Mouse (Mus musculus) spleen, adult 12 weeks (tissue): ENCODE measurements around the gene Espn.

Experiments
- DNase-seq: peaks from one replicate; pipeline ENCODE4 v3.0.0; 2022; ENCODE audit warnings: low spot score

The Espn gene

GRCm38 (mm10) chr4:152125161-152126025, 26.8 kb downstream of the Espn start:
- DNase-seq: no peak

DNA sequence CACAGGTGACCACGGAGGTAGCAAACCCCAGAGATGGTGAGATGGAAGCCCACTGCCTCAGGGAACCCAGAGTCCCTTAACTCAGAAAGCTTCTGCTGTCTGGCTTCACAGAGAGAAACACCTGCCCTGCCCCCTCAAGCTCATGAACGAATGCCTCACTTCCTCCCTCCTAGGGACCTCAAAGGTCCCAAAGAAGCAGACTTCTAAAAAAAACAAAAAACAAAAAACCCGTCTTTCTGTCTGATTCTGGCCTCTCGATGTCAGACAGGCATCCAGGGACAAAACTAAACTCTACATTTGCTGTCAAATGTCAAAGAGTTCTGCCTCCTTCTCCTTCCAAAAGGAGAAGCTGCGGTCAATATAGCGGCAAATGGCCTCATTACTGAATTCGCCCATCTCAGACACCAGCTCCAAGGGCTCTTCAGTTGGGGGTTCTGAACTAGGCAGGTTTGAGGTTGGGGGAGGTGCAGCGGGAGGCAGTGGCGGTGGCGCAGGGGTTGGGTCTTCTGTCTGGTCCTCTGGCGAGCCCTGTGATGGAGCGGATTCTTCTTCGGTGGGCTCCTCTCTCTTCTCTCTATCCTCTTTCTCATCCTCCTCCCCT, 27.7 kb downstream of the Espn start:
- no peak for DNase-seq

DNA sequence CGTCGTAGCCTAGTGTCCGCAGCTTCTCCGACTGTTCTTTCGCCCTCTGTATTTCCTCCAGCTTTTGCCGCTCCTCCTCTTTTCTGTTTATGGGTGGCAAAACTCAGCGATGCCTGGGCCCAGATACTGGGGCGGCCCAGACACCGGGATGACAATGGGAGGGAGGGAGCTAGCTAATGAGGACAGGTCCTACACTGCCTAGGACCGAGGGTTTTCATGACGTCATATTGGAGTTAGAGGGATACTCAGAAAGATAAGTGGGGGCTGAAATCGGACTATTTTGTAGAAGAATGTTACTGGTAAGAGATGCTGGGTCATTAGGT, 31.0 kb downstream of the Espn start:
- DNase-seq: no peak

GRCm38 (mm10) chr4:152120311-152121182, 31.6 kb downstream of the Espn start:
- no peak for DNase-seq

DNA sequence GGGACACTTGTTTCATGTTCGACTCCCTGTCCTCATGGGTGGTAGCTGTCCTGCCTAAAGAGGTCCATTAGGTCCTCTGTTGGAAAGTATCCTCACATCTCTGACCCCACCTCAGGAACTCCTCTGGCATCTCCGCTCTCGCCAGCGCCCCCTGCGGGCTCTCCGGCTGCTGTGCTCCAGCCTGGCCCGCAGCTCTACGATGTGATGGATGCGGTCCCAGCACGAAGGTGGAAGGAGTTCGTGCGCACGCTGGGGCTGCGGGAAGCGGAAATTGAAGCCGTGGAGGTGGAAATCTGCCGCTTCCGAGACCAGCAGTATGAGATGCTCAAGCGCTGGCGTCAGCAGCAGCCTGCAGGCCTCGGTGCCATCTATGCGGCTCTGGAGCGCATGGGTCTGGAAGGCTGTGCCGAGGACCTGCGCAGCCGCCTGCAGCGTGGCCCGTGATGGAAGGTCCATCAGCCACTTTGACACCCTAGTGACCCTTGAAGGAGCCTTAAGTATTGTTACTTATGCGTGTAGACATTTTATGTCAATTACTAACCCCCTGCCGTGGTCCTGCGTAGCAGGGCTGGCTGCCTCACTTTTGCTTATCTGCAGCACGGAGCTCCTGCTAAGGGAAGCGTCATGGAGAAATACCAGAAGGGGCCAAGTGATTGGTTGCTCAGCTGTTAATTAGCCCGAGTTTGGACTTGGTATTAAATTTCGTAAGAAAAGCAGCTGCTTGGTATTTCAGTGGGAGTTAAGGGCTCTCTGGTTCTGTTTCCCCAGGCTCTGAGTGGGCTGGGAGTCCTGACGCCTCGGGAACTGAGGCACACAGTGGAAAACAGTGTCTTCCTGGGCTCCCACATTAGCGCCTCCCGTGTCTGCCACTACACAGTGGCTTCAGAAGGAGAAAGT, 32.5 kb downstream of the Espn start:
- no peak for DNase-seq

GRCm38 (mm10) chr4:152117538-152117937, 34.6 kb downstream of the Espn start:
- no peak for DNase-seq

DNA sequence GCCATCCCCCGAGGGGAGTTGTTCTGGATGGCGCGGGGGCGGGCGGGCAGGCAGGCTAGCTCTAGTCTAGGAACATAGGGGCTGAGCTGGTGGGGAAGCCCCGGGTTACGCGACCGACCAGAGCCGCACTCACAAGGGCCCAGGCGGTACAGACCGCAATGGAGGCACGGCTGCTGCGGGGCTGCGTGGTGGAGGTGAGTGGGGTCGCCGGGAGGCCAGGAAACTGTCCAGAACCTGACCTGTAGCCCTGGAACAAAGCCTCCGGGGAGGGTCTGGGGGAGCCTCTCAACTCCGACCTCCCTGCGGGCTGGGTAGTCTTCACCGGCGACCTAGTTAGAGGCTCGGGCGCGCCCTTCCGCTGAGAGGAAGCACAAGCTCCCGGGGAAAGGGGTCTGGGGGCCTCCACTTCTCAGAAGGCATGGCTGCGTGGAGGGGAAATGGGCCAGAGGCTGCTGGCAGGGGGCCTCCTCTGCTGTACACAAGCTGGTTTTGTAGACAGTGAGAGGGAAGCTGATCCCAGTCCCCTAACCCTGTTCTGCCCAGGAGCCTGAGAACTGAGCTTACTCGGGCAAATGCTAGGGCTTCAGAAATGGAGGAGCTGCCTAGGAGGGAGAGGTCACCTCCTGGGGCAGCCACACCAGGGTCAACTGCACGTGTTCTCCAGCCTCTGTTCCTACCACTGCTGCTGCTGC, 36.1 kb downstream of the Espn start, which contains the start of gene Tnfrsf25:
TSS of gene Tnfrsf25 (plus strand) at position 14 of the 692 bp plus-strand sequence.
- DNase-seq: no peak

DNA sequence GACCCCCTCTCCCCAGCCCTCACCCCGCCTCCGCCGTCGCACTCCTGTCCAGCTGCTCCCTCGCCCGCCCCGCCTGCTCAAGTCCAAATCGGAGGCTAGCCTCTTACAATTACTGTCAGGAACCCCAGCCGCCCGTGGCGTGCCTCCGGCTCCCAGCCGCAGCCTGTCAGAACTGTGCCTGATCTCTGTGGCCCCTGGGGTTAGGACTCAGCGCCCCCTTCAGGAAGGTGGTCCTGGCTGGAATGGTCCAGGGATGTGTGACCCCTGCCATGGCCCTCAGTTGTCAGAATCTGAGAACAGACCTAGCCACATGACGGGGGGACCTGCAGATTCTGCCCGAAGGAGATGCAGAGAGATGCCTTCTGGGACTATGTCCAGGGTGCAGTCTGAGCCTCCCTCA, 38.1 kb downstream of the Espn start:
- no peak for DNase-seq

DNA sequence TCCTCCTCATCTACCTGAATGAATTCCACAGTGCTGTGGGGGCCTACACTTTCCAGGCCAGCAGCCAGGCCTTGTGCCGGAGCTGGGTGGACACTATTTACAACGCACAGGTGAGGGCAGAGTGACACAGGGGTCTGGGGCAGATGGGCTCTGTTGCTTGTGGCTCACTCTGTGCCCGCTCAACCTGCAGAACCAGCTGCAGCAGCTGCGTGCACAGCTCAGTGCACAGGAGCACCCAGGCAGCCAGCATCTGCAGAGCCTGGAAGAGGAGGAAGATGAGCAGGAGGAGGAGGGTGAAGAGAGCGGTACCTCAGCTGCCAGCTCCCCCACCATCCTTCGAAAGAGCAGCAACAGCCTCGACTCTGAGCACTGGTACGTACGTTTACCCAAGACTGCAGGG, 39.8 kb downstream of the Espn start:
- DNase-seq: no peak

DNA sequence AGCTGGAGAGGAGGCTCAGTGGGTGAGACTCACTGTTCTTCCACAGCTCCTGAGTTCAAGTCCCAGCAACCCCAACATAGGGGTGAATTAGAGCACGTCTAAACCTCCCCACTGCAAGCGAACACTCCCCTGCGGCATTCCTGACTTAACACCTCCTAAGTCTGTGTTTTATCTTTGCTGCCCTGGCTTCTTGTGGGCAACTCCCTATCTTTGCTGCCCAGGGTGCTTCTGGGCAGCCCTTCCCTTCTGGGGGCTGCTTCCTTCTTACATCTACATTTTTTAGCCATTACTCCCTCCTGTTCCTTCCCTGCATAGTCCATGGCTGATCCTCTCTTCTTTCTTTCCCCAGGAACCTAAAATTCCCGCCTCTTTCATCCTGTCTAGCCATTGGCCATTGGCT, 41.5 kb downstream of the Espn start:
- DNase-seq: no peak

DNA sequence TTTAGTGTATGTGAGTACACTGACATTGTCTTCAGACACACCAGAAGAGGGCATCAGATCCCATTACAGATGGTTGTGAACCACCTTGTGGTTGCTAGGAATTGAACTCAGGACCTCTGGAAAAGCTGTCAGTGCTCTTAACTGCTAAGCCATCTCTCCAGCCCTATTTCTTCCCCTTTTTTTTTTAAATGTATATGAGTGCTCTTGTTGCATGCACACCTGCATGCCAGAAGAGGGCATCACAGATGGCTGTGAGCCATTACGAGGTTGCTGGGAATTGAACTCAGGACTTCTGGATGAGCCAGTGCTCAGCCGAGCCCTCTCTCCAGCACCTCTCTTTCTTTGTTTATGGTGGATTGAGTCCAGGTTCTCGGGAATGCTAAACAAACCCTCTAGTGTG, 42.7 kb downstream of the Espn start:
- DNase-seq: no peak

- no peak for DNase-seq
These were observed 43.5 kb downstream of the Espn start for GRCm38 (mm10) chr4:152108673-152109072.

- DNase-seq: no peak
These were observed 44.1 kb downstream of the Espn start for GRCm38 (mm10) chr4:152107971-152108509.

- DNase-seq: no peak
These were observed 44.7 kb downstream of the Espn start for GRCm38 (mm10) chr4:152107493-152107892.

GRCm38 (mm10) chr4:152106746-152107145, 45.4 kb downstream of the Espn start:
- no peak for DNase-seq

DNA sequence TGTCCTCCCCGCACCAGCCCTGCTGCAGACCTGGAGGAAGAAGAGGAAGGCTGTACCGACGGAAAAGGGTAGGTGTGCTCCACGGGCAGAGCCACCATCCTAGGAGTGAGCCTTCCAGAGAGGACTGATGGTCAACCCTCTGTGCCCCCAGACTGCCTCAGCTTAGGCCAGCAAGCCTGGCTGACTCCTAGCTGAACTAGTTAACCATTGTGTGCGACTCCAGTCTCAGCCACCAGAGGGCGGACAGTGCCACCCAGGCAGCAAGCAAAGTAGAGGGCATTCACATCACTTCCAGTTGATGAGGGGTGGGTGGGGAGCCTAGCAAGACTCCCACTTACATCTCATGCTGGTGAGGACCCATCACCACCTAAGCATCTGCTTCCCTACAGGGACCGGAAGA, 49.1 kb downstream of the Espn start:
- DNase-seq: peak; percentile 58

- no peak for DNase-seq
These were observed 50.2 kb downstream of the Espn start for GRCm38 (mm10) chr4:152101921-152102320.

DNA sequence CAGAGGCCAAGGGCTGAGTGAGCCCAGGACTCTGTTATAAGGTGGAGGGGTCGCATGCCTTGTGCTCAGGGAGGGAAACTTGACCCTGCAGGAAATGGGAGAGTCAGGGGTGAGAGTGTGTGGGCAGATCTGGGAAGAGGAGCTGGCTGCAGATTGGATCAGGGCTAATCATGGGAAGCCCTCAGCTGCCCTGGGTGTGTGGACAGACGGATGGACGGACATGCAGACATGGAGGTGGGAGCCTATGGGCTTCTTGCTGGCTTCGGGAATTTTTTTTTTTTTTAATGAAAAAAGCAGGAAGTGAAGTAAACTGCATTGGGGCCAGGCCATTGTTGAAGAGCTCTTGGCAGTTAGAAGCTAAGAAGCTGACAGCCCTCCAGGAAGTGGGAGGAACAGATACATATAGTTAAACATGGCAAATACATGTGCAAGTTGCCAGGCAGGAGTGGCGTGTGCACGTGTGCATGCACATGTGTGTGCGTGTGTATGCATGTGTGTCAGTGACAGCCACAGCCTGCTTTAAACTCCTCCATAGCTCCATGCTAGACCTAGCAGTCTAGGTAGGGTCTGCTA, 51.0 kb downstream of the Espn start:
- no peak for DNase-seq

GRCm38 (mm10) chr4:152100541-152100940, 51.6 kb downstream of the Espn start:
- no peak for DNase-seq
